Mouse (Mus musculus) olfactory bulb, adult 2 months (tissue): Measurements from ENCODE around the gene Adgrf4. TPM values are rescaled to one million over a fixed set of nuclear protein-coding genes. Genes with fewer than 3 reads are reported as not detected.

ENCODE experiments used
- H3K27ac ChIP-seq: fragments of 200-500 bp; 2 replicates; pipeline ENCODE4 v1.5.1; 2012; ENCODE audit warnings: low read depth, low read length; ENCODE audit not compliant: insufficient read depth
- H3K4me1 ChIP-seq: fragments of 200-500 bp; 2 replicates; pipeline ENCODE4 v1.6.1; 2012; ENCODE audit warnings: low read length; ENCODE audit not compliant: control insufficient read depth, insufficient read depth
- H3K4me3 ChIP-seq: fragments of 200-500 bp; 2 replicates; pipeline ENCODE4 v1.5.1; 2012; ENCODE audit warnings: mild to moderate bottlenecking, low read depth, low read length, moderate library complexity; ENCODE audit not compliant: insufficient read depth
- CTCF ChIP-seq: fragments of 200-500 bp; IDR thresholded peaks from 2 replicates; pipeline ENCODE4 v1.5.1; 2012; ENCODE audit warnings: low read depth, mild to moderate bottlenecking, low read length, moderate library complexity; ENCODE audit not compliant: insufficient read depth
- POLR2A ChIP-seq: fragments of 200-500 bp; IDR thresholded peaks from 2 replicates; pipeline ENCODE4 v1.6.1; 2012; ENCODE audit warnings: mild to moderate bottlenecking, low read depth, low read length, moderate library complexity; ENCODE audit not compliant: insufficient read depth
- WGBS: fragments of 180-500 bp; shearing (Covaris S2); methylation state at CpG from one replicate; pipeline ENCODE4 v1.1.7; 2018; 5-methylcytosine and 5-hydroxymethylcytosine counted together
- polyA plus RNA-seq: library from polyadenylated mRNA; stranded (reverse); fragments of >200 nt; gene quantifications from 2 replicates; pipeline ENCODE4 v1.2.4, GENCODE M21; 2012; ENCODE audit warnings: low replicate concordance; ENCODE audit not compliant: missing spikeins, insufficient read depth, insufficient read length

Adgrf4 gene
- polyA plus RNA-seq: not detected in 2 replicates

DNA sequence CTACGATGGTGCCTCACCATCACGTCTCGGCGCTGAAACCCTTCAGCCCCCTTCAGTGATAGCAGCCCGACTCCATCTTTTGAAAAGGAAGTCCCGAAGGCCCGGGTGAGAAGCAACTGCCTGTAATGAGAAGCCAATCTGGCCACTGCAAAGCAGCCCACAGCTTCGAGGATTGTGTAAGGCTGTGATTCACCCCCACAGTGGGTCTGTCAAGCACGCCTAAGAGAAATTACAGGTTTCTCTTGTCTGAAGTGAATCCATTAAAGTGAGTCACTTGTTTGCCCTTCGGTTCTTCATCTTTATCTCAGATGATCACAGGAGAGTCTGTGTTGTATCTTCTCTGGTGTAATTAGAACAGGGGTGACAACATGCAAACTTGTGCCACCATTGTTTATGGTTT, at the start of gene Adgrf4:
TSS of gene Adgrf4 (minus strand) at position 149 of the 400 bp plus-strand sequence.
- 61% methylated on average over 10 of the region's 10 CpGs for WGBS
- TF ChIP-seq CTCF: no peak
- no peak for TF ChIP-seq POLR2A
- H3K4me1 ChIP-seq: peaks cover 3% of the 10 kb centered on the region
- no peak within 1 kb of the TSS; the same call in 1 of the 2 replicates for H3K27ac ChIP-seq
- no peak within 1 kb of the TSS for H3K4me3 ChIP-seq

GRCm38 (mm10) chr17:42741801-42742217, 49.7 kb upstream of the Adgrf4 start, which contains the start of gene Adgrf2:
Gene Adgrf2, minus strand, starts transcription at chr17:42742179.
- no peak within 1 kb of the TSS for H3K27ac ChIP-seq
- WGBS: 22% methylated on average over 7 of the region's 7 CpGs
- TF ChIP-seq CTCF (no peak), POLR2A (no peak)
- H3K4me1 ChIP-seq: peaks cover 3% of the 10 kb centered on the region
- no peak within 1 kb of the TSS for H3K4me3 ChIP-seq

- Histone ChIP-seq H3K27ac (no peak overlapping the region), H3K4me3 (no peak overlapping the region), H3K4me1 (no peaks in the 10 kb centered on the region)
- TF ChIP-seq POLR2A (no peak), CTCF (no peak)
- 85% methylated on average over 6 of the region's 6 CpGs for WGBS
Measured at GRCm38 (mm10) chr17:42738794-42739193, 46.7 kb upstream of the Adgrf4 start.

DNA sequence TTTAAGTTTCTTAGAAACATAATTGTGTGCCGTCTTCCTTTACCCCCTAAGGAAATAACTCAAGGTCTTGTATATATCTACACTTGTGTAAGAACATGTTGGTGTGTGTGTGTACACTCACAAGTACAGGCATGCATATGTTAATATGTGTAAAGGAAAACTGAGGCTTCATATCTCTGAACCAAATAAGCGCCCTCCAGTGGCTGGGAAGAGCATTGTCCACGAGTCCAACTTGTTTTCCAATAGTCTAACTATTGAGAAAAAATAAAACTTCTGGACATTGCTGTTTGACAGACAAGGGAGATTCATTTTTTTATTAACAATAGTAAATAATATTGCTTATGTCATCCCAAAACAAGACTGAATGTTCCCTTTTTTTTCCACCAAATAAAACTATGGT, 25.1 kb upstream of the Adgrf4 start:
- no peak overlapping the region for H3K4me3 ChIP-seq
- H3K27ac ChIP-seq: no peak overlapping the region
- 55% methylated on average over 3 of the region's 3 CpGs for WGBS
- no peak for TF ChIP-seq CTCF
- TF ChIP-seq POLR2A: no peak
- H3K4me1 ChIP-seq: no peaks in the 10 kb centered on the region

DNA sequence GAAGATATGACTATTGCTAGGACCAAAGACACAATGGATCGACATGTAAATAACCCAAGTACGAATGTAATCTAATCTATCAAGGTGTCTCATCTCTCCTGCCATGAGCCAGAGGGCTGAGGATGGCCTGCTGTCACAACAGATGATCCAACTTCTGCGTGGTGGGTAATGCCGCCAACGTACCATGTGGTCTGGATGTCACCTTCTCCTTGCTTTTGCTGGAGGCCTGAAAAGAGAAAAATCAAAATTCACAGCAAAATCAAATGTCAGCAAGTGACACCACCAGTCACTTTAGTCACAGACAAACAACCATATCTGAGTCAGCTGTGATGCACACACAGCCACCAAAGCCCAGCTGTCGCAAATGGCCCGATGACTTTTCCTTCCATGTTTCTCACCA, 22.9 kb upstream of the Adgrf4 start:
- TF ChIP-seq POLR2A (no peak), CTCF (no peak)
- Histone ChIP-seq H3K4me3 (no peak overlapping the region), H3K4me1 (no peaks in the 10 kb centered on the region), H3K27ac (no peak overlapping the region)
- 93% methylated on average over 7 of the region's 7 CpGs for WGBS

GRCm38 (mm10) chr17:42710717-42711116, 18.6 kb upstream of the Adgrf4 start:
- 91% methylated on average over 7 of the region's 7 CpGs for WGBS
- no peak for TF ChIP-seq POLR2A
- Histone ChIP-seq H3K4me1 (no peaks in the 10 kb centered on the region), H3K27ac (no peak overlapping the region), H3K4me3 (no peak overlapping the region)

GRCm38 (mm10) chr17:42705611-42706010, 13.5 kb upstream of the Adgrf4 start:
- H3K4me3 ChIP-seq: no peak overlapping the region
- no peak overlapping the region for H3K27ac ChIP-seq
- WGBS: 82% methylated on average over 4 of the region's 4 CpGs
- H3K4me1 ChIP-seq: no peaks in the 10 kb centered on the region
- TF ChIP-seq POLR2A (no peak), CTCF (no peak)

GRCm38 (mm10) chr17:42702198-42702597, 10.1 kb upstream of the Adgrf4 start:
- H3K4me1 ChIP-seq: no peaks in the 10 kb centered on the region
- no peak overlapping the region for H3K27ac ChIP-seq
- TF ChIP-seq POLR2A: no peak
- TF ChIP-seq CTCF: no peak
- WGBS: 89% methylated on average over 9 of the region's 9 CpGs
- H3K4me3 ChIP-seq: no peak overlapping the region

- TF ChIP-seq CTCF (no peak), POLR2A (no peak)
- peaks cover 3% of the 10 kb centered on the region for H3K4me1 ChIP-seq
- WGBS: 77% methylated on average over 4 of the region's 4 CpGs
- no peak overlapping the region for H3K27ac ChIP-seq
- H3K4me3 ChIP-seq: no peak overlapping the region
Measured at GRCm38 (mm10) chr17:42694730-42695129, 2.6 kb upstream of the Adgrf4 start.

DNA sequence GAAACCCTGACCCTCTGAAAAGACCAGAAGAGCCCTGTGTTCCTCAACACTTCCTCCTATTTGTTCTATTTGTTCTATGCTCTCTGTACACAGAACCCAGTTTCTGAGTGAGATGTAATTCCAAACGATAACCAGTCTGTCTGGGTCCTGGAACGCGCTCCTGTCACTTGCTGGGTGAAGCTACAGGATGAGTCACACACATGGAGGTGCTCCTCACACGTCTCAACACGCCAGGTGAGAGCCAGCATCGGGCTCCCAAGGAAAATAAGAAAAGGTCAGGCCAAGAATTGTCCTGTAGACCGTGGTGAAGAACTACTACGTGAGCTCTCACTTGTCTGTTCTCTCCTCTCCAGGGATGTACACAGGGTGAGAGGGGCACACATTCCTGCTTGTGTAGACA, 1.6 kb downstream of the Adgrf4 start:
- H3K27ac ChIP-seq: no peak overlapping the region
- no peak overlapping the region for H3K4me3 ChIP-seq
- H3K4me1 ChIP-seq: peaks cover 3% of the 10 kb centered on the region
- TF ChIP-seq CTCF (no peak), POLR2A (no peak)
- 88% methylated on average over 8 of the region's 8 CpGs for WGBS
